Mouse (Mus musculus) frontal cortex, postnatal 10 days (tissue): Measurements from ENCODE around the gene Lefty1.
"Not testable (repeated sequence)": the region's sequence is repeated elsewhere in the genome, so short reads cannot be mapped to it uniquely, and the experiment has no call there.

Source experiments
- DNase-seq, 2 experiments: peaks; one replicate each; pipeline ENCODE4 v3.0.0; 2022; ENCODE audit warnings: low spot score in 2 of 2, mixed read lengths in 1 of 2

Lefty1 gene

GRCm38 (mm10) chr1:180934467-180935419 is at the start of gene Lefty1:
Lefty1 (plus strand) TSS chr1:180935022.
- no peak for DNase-seq

GRCm38 (mm10) chr1:180888556-180889042 is 46.2 kb upstream of the Lefty1 start:
- DNase-seq = no peak

GRCm38 (mm10) chr1:180889172-180889571 is 45.6 kb upstream of the Lefty1 start:
- no peak for DNase-seq

GRCm38 (mm10) chr1:180889841-180890240 is 45.0 kb upstream of the Lefty1 start:
- DNase-seq = no peak

DNA sequence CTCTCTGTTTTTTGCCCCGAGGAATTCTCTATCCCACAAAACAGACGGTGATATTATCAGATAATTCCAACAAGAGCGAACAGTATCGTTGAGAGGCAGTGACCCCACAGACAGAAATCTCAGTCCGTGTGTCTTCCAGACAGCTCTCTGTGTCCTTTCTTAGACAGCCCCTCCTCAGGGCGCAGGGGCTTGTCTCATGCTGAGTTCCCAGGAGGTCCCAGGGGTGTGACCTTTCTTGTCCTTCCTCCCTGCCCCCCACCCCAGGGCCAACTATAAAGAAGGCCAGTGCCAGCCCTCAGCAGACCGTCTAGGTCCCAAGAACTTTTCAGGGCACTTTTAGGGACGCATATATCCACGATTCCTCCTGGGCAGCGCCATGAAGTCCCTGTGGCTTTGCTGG is 42.0 kb upstream of the Lefty1 start, which contains the start of gene Lefty2:
Gene Lefty2, plus strand, starts transcription at position 301 of the 400 bp plus-strand sequence.
- DNase-seq = no peak

GRCm38 (mm10) chr1:180894088-180894987 is 40.5 kb upstream of the Lefty1 start:
- DNase-seq = not testable (repeated sequence)

DNA sequence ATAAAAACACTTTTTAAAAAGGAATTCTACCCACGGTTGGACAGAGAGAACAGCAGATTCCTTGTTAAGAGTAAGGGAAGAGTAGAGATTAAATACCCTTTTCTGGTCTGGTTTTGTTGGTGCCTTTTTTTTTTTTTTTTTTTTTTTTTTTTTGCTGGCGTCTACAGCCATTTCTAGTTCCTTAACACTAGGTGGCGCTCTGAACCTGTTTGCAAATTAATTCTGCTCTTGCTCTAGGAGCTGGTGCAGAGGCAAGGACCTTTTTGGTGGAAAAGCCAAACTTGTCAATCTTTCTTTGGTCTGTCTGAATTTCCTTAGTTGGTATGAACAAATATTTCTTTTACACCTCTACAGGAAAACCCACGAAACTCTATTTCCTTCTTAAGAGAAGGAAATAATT is 33.7 kb upstream of the Lefty1 start:
- DNase-seq = no peak

DNA sequence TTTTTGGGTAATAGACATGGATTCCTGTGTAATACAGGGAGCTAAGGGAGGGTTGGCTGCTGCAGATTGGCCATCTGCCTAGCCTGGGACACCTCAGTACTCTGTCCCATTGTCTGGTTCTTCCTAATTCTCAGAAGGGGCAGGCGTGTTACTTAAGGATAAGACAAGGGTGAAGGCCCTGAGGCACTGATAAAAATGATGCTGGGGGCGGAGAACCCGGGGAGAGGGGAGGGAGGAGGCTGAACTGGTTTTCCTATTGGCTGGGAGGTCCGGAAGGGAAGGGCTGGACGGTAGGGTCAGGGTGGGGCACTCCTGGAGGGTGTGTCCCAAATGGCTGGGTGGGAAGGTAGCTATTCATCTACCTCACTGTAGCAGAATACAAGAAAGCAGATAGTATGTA is 31.9 kb upstream of the Lefty1 start:
- no peak for DNase-seq

GRCm38 (mm10) chr1:180903666-180904038 is 31.2 kb upstream of the Lefty1 start:
- no peak for DNase-seq

- peak; percentile 90 to 94 for DNase-seq
Observed at GRCm38 (mm10) chr1:180904039-180904814, 30.6 kb upstream of the Lefty1 start, which contains the start of gene Pycr2. Pycr2 (plus strand) TSS chr1:180904293.

GRCm38 (mm10) chr1:180904815-180905080 is 30.1 kb upstream of the Lefty1 start:
- no peak for DNase-seq

DNA sequence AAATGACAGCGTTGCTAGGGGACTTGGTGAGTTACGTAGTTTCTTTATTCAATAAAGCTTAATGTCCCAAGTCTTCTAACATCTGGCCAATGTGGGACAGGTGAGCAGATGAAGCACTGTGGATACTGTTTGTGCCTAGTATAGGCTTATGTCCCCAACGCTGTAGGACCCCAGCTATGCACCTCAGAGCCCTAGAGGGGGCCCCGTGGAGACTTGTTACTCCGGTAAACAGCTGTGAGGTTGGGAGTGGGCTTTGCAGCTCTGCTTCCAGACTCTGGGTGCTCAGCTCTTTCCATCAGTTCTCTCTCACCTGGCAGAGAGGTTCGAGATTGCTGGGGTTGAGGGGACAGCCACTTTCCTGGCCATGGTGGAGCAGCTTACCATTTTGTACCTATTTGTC is 29.5 kb upstream of the Lefty1 start:
- no peak for DNase-seq

DNA sequence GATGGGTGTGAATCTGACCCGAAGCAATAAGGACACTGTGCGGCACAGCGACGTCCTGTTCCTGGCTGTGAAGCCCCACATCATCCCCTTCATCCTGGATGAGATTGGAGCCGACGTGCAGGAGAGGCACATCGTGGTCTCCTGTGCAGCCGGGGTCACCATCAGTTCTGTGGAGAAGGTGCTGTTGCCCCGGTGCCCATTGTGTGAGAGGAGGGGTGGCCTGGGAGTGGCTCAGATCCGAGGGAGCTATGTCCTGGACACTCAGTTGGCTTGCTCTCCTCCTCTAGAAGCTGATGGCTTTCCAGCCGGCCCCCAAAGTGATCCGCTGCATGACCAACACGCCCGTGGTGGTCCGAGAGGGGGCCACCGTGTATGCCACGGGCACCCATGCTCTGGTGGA is 28.9 kb upstream of the Lefty1 start:
- no peak for DNase-seq

GRCm38 (mm10) chr1:180906461-180907147 is 28.2 kb upstream of the Lefty1 start:
- no peak for DNase-seq

DNA sequence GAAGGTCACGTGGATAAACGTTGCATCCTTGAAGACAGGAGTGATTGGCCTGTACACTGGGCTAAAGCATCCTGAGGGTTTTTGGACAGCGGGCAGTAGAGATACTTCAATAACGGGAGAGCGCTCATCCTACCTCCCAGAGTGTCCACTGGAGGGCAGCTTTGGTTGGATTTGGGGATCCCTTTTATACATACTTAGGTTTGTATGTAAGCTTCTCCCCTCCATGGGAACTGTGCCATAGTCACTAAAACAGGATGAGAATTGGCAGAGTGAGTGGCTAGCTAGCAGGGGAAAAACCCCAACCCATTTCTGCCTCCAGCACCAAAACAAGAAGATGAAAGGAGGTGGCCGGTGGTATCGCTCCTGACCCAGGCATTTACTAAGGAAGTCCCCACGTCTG is 23.7 kb upstream of the Lefty1 start:
- no peak for DNase-seq

DNA sequence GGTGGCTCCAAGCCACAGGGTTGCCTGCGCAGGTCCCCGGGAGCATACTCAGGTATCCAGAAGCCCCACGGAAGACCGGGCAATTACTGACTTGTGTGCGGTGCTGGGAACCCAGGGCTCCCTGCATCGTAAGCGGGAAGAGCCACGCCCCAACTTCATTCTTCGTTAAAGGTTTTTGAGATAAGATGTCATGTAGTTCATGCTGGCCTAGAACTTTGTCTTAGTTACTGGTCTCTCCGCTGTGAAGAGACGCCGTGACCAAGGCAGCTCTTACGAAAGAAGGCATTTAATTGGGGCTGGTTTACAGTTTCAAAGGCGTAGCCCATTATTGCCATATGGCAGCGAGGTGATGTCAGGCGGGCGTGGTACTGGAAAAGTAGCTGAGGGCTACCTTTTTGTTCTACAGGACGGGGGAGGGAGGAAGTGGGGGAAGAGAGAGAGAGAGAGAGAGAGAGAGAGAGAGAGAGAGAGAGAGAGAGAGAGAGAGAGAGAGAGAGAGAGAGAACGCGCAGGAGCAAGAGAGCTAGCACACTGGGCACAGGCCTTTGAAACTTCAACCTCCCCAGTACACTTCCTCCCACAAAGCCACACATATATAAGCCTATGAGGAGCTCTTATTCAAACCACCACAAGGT is 23.1 kb upstream of the Lefty1 start:
- no peak for DNase-seq

DNA sequence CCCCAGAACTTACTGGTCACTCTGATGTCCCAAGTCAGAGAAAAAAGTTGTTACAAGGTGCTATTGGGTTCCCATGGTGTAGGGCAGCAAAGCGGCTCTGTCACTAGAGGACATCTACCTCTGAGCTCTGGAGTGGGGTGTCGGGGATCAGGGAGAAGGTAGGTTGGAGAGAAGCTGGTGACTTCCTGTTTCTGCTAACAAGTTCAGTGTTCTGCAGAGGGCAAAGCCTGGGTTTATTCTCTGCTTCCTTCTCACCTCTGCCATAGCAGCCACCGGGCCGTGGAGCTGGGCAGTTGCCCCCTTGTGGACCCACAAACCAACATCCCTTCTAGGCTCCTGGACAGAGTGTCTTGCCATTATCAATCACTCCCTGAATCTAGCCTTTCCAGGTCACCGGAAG is 22.0 kb upstream of the Lefty1 start:
- no peak for DNase-seq

DNA sequence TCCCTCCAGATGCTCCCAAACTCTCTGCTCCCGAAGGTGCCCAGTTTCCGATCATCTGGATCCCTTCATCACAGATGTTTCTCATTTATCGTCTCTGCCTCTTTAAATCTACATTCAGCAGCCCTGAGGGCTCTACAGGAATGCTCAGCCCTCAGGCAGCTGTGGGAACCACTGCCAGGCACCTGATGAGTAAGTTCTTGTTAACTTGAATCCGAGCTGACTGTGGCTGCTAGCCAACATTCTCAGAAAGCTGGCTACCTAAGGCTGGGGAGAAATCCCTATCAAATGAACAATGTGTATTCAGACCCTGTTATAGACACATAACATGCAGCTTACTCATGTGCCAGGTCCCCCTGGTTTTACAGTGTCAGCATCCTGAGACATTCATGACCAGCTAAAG is 21.0 kb upstream of the Lefty1 start:
- no peak for DNase-seq

GRCm38 (mm10) chr1:180916425-180916824 is 18.4 kb upstream of the Lefty1 start:
- no peak for DNase-seq

DNA sequence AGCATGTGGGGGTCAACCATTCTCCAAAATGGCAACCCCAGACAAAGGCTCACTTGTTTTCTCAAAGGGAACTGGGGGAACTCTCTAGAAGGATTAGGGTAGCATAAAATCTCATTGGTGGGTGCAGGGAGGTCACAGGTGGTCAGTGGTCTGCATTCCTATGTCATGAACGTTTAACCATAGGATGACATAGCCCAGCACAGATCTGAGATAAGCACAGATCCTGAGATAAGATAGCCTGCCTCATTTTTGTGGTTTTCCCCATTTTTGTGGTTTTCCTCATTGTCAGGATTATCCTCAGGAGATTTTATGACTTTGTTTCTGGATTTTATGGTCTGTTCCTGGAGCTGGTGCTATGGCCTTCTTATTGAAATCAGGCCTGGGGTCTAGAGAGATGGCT is 17.8 kb upstream of the Lefty1 start:
- no peak for DNase-seq

DNA sequence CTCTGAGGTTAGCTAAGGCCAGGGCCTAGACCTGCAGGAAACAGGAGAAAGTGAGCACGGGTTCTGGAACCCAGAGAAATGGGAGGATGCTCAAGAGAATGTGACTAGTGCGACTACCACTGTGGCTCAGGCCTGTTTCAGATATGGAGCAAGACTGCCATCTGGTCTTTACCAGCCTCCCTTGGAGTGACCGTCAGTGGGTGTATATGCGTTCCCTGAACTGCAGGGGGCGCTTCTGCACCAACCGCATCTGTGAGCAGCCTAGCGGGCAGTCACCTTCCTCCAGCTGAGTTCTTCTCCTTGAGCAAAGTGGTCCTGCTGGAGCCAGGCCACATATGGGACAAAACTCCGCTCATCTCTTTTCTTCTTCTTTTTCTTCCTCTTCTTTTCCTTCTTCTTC is 15.1 kb upstream of the Lefty1 start:
- no peak for DNase-seq
